Mouse (Mus musculus) urinary bladder, postnatal 36 days (tissue): ENCODE measurements around the gene E2f2.

ENCODE experiments used
- DNase-seq, 2 experiments: peaks; one replicate each; pipeline ENCODE4 v3.0.0; 2022; ENCODE audit warnings: low spot score in 2 of 2, mixed read lengths in 1 of 2

E2f2 gene

GRCm38 (mm10) chr4:136173210-136173715, 1.1 kb downstream of the E2f2 start:
- DNase-seq = no peak

- peak in 1 of 2 experiments; percentile 55 for DNase-seq
These were observed 2.3 kb downstream of the E2f2 start for GRCm38 (mm10) chr4:136174216-136175193.

DNA sequence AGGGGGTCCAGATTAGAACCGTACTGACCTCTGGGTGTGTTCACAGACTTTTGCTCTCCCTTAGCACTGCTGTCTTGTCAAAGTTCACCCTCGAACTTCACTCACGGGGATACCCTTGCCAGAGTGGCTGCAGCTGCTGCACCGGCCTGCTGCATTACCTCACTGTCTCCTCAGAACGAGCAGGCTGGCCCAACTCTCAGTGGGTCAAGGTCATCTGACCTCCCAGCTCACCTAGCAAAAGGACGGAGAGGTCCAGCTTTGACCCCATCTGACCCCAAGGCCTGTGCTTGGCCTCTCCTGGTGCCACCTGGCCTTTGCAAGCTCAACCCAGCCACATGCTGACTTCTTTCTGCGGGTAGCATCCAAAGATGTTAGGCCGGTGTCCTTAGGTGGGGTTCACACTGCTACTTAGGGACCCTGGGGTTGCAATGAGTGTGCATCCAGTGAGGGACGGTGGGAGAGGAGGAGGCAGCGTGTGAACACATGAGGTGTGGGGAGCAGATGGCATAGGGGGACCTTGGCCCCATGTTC, 3.9 kb downstream of the E2f2 start:
- DNase-seq = no peak

DNA sequence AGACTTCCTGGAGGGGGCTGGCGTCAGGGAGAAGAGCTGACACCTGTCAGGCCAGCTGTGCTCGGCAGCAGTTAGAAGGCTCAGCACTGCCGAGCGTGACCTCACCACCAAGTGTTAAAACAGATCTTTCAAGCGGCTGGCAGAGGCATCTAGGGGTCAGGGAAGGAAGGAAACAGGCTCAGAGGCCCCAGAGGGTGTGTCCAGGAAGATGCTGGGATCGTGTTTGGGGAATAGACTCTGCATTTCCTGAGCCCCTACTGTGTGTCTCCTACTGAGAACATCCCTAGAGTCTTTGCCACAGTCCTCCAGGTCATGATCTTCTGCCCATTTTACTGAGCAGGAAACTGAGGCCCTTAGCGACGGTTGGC, 5.0 kb downstream of the E2f2 start:
- DNase-seq = no peak

GRCm38 (mm10) chr4:136177612-136178474, 5.6 kb downstream of the E2f2 start:
- DNase-seq = peak in 1 of 2 experiments; percentile 63

GRCm38 (mm10) chr4:136178475-136178921, 6.3 kb downstream of the E2f2 start:
- DNase-seq = no peak

- DNase-seq = no peak
These were observed 7.3 kb downstream of the E2f2 start for GRCm38 (mm10) chr4:136179456-136179855.

- DNase-seq = peak; percentile 77 to 83
These were observed 7.8 kb downstream of the E2f2 start for GRCm38 (mm10) chr4:136179998-136180397.

DNA sequence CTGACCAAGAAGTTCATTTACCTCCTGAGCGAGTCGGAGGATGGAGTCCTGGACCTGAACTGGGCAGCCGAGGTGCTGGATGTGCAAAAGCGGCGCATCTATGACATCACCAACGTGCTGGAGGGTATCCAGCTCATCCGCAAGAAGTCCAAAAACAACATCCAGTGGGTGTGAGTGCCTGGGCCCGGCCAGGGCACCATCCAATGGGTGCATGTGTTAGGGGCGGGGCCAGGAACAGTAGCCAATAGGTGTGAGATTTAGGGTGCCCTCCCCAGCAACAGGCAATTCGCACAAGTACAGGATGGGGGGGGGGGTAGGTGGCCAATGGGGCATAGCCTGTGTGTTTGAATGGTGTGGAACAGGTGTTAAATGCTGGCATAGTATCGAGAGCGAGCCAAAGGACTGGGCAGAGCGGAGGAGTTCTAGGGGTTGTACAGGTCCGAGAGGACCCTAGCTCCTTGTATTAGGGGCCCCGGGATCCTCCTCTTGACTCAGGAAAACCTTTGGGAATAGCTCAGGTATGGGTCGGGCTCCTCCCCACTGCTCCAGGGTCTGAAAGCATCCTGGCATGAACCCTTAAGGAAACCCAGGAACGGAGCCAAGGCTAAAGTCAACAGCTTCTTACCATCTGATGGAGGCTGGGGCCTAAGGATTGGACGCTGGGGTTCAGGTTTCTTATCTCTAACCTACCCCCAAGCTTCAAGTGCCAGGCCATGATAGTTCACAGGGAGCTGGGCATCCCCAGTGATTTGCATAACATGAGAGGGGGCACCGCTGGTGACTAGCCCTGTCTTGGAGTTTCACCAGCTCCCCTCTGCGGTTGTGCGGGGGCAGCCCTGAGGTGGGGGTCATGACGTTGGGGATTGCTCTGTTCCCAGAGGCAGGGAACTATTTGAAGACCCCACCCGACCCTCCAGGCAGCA, 8.5 kb downstream of the E2f2 start:
- DNase-seq = peak; percentile 68 to 79

- DNase-seq = no peak
These were observed 9.2 kb downstream of the E2f2 start for GRCm38 (mm10) chr4:136181367-136181766.

DNA sequence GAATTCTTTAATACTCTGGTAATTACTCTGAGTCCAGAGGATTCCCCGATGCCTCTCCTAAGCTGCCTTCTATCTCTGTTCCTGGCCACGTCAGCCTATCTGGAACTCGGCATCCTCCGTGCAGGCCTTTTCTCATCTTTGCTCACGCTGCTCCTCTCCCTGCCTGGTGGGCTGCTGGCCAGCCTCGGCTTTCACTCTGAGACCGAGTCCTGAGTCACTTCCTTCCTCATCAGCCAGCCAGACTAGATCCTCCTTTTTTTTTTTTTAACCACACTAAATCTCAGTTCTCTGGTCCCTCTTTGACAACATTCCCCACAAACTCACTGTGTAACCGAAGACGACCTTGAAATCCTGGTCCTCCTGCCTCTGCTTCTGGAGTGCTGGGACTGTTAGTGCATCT, 13.2 kb downstream of the E2f2 start:
- DNase-seq = peak in 1 of 2 experiments; percentile 62

DNA sequence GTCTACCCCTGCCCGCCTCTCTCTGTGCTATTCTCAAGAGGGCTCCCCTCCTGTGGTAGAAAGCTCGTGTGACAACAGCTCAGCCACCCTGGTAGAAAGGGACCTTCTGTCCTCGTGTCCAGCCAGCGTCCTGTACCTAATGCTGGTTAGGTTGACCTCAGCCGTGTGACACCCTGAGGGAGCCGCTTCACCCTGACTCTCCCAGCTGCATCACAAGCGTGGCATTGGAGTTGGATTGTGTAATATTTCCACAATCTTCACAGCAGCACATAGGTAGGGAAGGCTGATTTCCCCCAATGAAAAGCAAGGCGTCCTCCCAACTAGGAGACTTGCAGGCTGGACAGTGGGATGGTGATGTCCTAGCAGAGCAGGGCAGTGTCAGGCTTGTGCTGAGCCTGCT, 14.1 kb downstream of the E2f2 start:
- no peak for DNase-seq

GRCm38 (mm10) chr4:136186739-136187472, 14.7 kb downstream of the E2f2 start:
- peak in 1 of 2 experiments; percentile 53 for DNase-seq

GRCm38 (mm10) chr4:136188973-136189737, 17.0 kb downstream of the E2f2 start:
- DNase-seq = no peak

DNA sequence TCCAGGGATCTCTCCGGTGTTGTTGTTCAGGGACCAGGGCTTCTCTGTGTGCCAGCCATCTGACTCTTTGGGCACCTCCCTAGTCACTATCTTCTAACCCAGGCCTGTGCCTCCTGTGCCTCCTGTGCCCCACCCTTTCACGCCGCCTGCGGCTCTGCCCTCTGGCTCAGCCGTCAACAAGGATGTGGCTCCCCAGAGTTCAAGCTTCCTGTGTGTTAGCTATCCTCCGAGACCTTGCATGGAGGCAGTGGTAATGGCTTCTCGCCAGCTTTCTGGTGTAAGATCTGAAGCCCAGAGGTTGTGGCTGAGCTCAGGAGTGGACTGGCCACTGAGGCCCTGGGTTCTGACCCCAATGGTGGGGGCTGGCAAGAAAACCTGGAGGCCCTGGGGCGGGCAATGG, 17.7 kb downstream of the E2f2 start:
- no peak for DNase-seq

GRCm38 (mm10) chr4:136193571-136193970, 21.4 kb downstream of the E2f2 start:
- DNase-seq = no peak

DNA sequence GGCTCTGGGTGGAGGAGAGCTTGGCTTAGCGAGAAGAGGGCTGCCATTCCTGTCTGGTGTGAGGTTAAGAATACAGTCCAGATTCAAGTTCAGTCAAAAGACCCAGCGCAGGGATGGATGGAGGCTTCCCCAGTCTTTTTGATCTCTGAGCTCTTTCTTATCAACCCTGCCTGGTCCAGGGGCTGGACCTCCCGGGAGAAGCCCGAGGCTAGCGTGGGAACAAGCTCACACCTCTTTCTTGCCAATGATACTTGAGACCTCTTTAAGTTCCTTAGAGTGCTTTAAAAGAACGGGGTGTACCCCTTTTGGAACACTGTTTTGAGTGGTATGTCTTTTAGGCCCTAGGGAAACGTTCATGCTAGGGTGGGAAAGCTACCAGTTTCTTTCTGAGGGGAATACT, 22.8 kb downstream of the E2f2 start:
- no peak for DNase-seq

- DNase-seq = no peak
These were observed 23.4 kb downstream of the E2f2 start for GRCm38 (mm10) chr4:136195629-136196028.

DNA sequence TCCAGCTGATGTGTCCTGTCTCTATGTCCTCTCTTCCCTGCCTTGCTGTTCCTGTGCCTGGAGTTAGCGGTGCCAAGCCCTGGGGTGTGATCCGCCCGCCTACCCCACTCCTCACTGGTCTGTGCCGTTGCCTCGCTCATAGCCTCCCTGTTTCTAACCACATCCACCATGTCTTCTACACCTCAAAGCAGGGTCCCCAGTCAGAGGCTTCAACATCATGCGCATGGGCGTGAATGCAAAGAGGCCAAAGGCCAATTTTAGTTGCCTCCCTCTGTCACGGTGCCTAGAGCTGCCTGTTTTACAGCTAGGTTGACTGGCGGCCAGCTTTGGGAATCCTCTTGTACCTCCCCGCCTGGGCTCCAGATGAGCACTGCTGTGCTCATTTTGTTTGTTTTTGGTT, 24.0 kb downstream of the E2f2 start:
- DNase-seq = no peak
